Mouse (Mus musculus) heart, embryonic 15.5 days (tissue): ENCODE data around the gene Msi2. TPM values are rescaled to one million over a fixed set of nuclear protein-coding genes. Genes with fewer than 3 reads are reported as not detected.

Source experiments
- ATAC-seq: fragments of 200-750 bp; cut with Nextera tagmentation; replicated peaks from 2 replicates; pipeline ENCODE4 v1.8.0; 2017; ENCODE audit warnings: low read depth, moderate TSS enrichment; ENCODE audit not compliant: insufficient number of reproducible peaks, insufficient read depth, low FRiP score
- H3K27ac ChIP-seq: fragments of 300-500 bp; sonication (generic); 2 replicates; pipeline ENCODE4 v1.5.1; 2015; ENCODE audit warnings: mild to moderate bottlenecking, inconsistent platforms
- H3K27me3 ChIP-seq: fragments of 300-500 bp; sonication (generic); 2 replicates; pipeline ENCODE4 v1.6.1; 2015; ENCODE audit warnings: inconsistent platforms
- H3K36me3 ChIP-seq: fragments of 300-500 bp; sonication (generic); 2 replicates; pipeline ENCODE4 v1.6.1; 2015; ENCODE audit warnings: mild to moderate bottlenecking, inconsistent platforms
- H3K4me1 ChIP-seq: fragments of 300-500 bp; sonication (generic); replicated peaks from 2 replicates; pipeline ENCODE4 v1.6.1; 2015; ENCODE audit warnings: inconsistent platforms
- H3K4me2 ChIP-seq: fragments of 300-500 bp; sonication (generic); 2 replicates; pipeline ENCODE4 v1.6.1; 2015; ENCODE audit warnings: inconsistent platforms, mild to moderate bottlenecking, moderate library complexity
- H3K4me3 ChIP-seq: fragments of 300-500 bp; sonication (generic); 2 replicates; pipeline ENCODE4 v1.5.1; 2015; ENCODE audit warnings: mild to moderate bottlenecking, inconsistent platforms
- H3K9ac ChIP-seq: fragments of 300-500 bp; sonication (generic); 2 replicates; pipeline ENCODE4 v1.6.1; 2015; ENCODE audit warnings: mild to moderate bottlenecking, inconsistent platforms
- H3K9me3 ChIP-seq: fragments of 300-500 bp; sonication (generic); replicated peaks from 2 replicates; pipeline ENCODE4 v1.6.1; 2016; ENCODE audit warnings: inconsistent platforms
- WGBS: fragments of 180-500 bp; shearing (Covaris S2); methylation state at CpG from one replicate; pipeline ENCODE4 v1.1.7; 2015; ENCODE audit warnings: mixed read lengths; 5-methylcytosine and 5-hydroxymethylcytosine counted together
- polyA plus RNA-seq: library from polyadenylated mRNA; unstranded; fragments of >200 nt; fragmentation: Nextera tagmentation; extraction: Ambion mirVana; gene quantifications from 2 replicates; pipeline ENCODE4 v1.2.1, GENCODE M21; 2015

Msi2 gene
- polyA plus RNA-seq, 1 experiment from 2014 or later: 19.6 TPM

DNA sequence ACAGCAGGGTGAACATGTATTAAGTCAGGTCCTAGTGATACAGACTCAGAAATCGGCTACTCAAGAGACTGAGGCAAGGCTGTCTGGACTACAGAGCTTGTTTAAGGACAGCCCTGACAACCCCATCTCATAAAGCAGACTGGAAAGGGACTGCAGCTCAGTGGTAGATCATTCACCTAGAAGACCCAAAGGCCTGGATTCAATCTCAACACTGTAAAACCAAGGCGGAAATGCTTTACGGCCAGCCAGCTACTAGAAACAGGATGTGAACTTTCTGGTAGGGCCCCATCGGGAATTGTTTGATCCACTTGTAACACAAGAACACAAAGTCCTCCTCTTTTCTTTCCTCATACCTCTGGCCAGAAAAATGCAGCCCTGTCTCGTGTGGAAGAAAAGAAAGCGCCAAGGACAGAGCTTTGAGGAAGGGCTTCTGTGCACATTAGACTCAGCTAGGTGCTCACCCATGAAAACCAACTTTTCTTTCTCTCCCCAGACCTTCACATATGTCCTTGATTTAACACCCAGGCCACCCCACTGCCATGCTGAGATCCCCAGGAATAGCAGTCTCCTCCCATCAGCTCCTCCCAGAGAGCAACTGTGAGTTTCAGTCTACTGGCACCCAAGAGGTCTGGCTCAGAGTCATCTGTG, 162.3 kb downstream of the Msi2 start:
- no peak for ATAC-seq
- Histone ChIP-seq H3K36me3 (no peaks in the 10 kb centered on the region), H3K4me2 (peak overlapping the region; percentile 23; the same call in 1 of the 2 replicates), H3K9ac (peak overlapping the region; percentile 23; the same call in 1 of the 2 replicates), H3K9me3 (no peaks in the 10 kb centered on the region), H3K27me3 (no peaks in the 10 kb centered on the region), H3K4me3 (no peak overlapping the region), H3K4me1 (peaks cover 96% of the 10 kb centered on the region), H3K27ac (peak overlapping the region; percentile 92)
- WGBS: 20% methylated on average over 6 of the region's 6 CpGs

DNA sequence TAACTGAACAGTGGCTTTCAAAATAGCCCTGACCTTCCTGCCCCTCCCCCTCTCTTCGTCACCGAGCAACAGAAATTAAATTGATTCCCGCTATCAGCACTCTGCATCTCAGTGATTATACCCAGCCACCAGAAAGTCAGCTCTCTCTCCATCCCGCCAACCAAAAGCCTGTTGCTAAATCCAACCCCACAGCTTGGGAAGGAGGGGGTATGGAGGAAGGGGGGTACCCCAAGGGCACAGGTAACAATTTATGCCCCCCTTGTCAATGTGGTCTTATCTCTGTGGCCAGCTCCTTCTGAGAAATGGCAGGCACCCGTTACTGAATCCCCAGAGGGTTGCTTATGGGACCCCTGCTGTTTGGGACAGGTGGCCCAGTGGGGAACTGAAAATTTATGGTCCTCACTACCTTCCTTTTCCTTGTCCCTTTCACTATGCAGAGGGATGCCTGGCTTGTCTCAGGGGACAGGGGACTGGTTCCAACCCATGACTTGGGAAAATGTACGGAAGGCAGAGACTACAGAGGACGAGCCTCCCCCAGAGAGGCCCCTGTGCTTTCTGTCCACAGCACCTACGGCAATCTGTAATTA, 163.0 kb downstream of the Msi2 start:
- 35% methylated on average over 8 of the region's 8 CpGs for WGBS
- H3K9ac ChIP-seq: 0 out of 2 replicates have a peak overlapping the region, but pooled peaks have one; percentile 23
- H3K4me2 ChIP-seq: peak overlapping the region; percentile 23; the same call in 1 of the 2 replicates

DNA sequence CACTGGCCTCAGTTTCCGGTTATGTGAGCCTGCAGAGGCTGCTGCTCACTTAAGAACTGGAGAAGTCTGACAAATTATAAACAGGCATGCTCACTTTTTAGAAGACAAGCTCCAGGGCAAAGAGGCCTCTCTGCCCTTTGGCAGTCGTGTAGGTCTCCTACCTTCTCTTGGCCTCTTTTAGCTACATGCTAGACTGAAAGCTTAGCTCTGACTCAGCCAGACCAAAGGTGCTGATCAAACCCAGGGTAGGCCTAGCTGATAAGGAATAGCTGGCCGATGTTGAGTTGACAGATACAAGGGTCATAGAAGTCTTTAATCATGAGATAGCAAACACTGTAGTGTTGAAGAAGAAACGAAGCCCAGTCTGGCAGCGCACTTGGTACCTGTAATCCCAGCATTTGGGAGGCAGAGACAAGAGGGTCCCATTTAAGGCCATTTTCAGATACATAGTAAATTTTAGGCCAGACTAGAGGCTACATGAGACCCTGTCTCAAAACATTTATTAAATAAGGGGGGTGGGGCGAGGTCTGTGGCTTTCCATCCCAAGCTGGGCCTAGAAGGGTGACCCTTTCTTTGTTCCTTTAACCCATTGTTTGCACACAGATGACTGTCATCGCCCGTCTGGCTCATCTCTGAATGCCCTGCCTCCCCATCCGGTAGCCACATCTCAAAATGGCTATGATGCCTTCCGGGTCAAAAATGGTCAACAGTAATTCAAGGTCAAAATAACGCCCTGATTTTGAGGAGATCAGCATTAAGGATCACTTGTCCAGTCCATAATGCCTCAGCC, 164.6 kb downstream of the Msi2 start:
- Histone ChIP-seq H3K27ac (peak overlapping the region; percentile 72), H3K4me3 (no peak overlapping the region), H3K4me2 (no peak overlapping the region), H3K9me3 (no peaks in the 10 kb centered on the region), H3K4me1 (peaks cover 97% of the 10 kb centered on the region), H3K27me3 (no peaks in the 10 kb centered on the region), H3K36me3 (no peaks in the 10 kb centered on the region), H3K9ac (0 out of 2 replicates have a peak overlapping the region, but pooled peaks have one; percentile 24)
- no peak for ATAC-seq
- WGBS: 52% methylated on average over 11 of the region's 11 CpGs

More for the DNA sequence above, 163.0 kb downstream of the Msi2 start:
- H3K4me3 ChIP-seq: no peak overlapping the region
- peaks cover 96% of the 10 kb centered on the region for H3K4me1 ChIP-seq
- peak overlapping the region; percentile 92 for H3K27ac ChIP-seq
- no peaks in the 10 kb centered on the region for H3K36me3 ChIP-seq
- no peaks in the 10 kb centered on the region for H3K27me3 ChIP-seq
- ATAC-seq: no peak; the same call in 1 of the 2 replicates
- H3K9me3 ChIP-seq: no peaks in the 10 kb centered on the region

DNA sequence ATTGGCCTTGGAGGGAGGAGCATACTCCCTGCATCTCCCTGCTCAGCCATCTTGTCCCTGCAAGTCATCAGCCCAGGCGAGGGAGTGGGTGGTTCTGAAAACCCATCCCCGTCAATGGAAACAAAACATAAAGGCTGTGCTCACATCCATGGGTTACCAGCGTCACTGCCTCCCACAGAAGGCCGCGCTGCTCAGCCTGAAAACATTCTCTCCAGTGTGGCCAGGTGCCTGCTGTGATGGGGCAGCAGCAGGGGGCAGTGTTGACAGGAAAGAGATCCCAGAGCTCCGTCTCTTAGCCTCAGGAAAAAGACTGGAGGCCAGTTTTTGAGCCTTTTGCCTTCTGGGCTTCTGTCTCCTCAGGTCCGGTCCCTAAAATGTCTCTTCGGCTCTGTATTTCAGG, 165.3 kb downstream of the Msi2 start:
- no peak for ATAC-seq
- H3K4me2 ChIP-seq: no peak overlapping the region
- WGBS: 33% methylated on average over 8 of the region's 8 CpGs
- H3K36me3 ChIP-seq: no peaks in the 10 kb centered on the region
- H3K9me3 ChIP-seq: no peaks in the 10 kb centered on the region
- H3K27ac ChIP-seq: peak overlapping the region; percentile 72
- H3K27me3 ChIP-seq: no peaks in the 10 kb centered on the region
- peaks cover 97% of the 10 kb centered on the region for H3K4me1 ChIP-seq
- H3K4me3 ChIP-seq: no peak overlapping the region
- no peak overlapping the region for H3K9ac ChIP-seq

DNA sequence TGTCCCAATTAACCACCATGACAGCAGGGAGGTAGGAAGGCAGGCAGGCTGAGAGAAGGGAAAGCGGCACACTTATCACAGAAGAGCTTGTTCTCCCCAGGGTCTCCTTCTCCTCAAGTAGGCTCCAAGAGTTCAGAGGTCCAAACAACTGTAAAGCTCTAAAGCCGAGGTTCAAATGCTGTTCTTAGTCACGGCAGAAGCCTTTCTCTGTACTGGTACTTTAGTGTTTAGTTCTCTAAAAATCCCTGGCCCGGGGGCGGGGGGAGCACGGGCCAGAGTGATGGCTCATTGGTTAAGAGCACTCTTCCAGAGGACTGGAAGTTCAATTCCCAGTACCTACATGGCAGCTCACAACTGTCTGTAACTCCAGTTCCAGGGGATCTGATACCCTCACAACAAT, 165.9 kb downstream of the Msi2 start:
- no peak overlapping the region for H3K4me2 ChIP-seq
- peak overlapping the region; percentile 72; the same call in 1 of the 2 replicates for H3K27ac ChIP-seq
- ATAC-seq: no peak
- 65% methylated on average over 6 of the region's 6 CpGs for WGBS
- H3K9ac ChIP-seq: no peak overlapping the region
- H3K4me1 ChIP-seq: peaks cover 97% of the 10 kb centered on the region
- no peak overlapping the region for H3K4me3 ChIP-seq
- no peaks in the 10 kb centered on the region for H3K36me3 ChIP-seq
- no peaks in the 10 kb centered on the region for H3K9me3 ChIP-seq
- no peaks in the 10 kb centered on the region for H3K27me3 ChIP-seq

DNA sequence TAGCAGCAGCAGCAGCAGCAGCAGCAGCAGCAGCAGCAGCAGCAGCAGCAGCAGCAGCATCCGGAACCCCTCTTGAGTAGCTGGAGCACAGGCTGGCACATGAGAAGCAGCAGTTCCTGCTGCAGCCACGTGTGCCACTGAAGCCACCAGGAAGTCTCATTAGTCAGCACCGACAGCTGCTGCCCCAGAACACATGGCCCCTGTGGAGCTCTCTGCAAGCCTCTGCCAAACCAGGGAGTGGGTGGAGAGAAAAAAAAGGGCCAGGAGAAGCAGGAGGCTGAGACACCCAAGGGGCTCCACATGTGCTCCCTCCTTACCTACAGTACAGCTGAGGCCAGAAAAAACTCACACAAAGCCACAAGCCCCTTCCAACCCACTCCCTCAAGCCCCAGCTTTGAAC, 167.3 kb downstream of the Msi2 start:
- WGBS: 3% methylated on average over 3 of the region's 3 CpGs
- no peaks in the 10 kb centered on the region for H3K9me3 ChIP-seq
- H3K4me3 ChIP-seq: no peak overlapping the region
- peak; percentile 30; the same call in 1 of the 2 replicates for ATAC-seq
- no peak overlapping the region for H3K4me2 ChIP-seq
- peak overlapping the region; percentile 30; the same call in 1 of the 2 replicates for H3K9ac ChIP-seq
- no peaks in the 10 kb centered on the region for H3K36me3 ChIP-seq
- peaks cover 92% of the 10 kb centered on the region for H3K4me1 ChIP-seq
- H3K27me3 ChIP-seq: no peaks in the 10 kb centered on the region
- peak overlapping the region; percentile 60 for H3K27ac ChIP-seq

DNA sequence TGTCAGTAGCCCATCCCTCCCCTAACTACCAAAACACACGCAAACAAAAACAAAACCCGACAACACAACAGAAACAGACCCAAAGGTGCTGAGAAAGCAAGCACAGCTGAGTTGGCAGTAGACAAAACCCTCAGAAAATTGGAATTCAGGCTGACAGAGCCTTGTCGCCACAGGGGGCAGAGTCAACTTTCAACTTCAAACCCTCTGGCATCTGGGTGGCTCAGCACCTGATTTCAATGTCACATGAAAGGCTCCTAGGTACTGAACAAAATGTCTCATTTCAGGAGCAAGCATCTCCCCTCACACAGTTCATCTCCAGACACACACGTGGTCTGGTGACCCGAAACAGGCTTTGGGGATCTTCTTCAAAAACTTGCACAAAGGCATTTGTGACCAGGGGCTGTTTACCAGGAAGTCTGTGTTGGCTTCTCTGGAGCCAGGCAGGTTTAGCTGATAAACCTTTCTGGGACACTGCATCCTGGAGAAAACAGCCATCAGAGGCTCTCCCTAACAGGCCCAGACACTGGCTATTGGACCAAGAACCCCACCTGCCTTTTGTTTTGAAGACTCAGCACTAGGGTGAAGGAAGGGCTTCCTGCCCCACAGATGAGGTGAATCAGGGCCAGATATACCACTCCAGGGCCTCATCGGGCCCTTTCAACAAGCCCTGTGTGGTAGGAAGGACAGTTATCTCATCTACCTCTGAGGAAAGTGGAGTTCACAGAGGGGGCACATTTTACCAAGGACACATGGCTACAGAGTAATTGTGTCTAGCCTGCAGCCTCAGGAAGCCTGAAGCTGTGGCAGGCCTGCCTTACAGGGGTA, 168.0 kb downstream of the Msi2 start:
- no peak overlapping the region for H3K4me2 ChIP-seq
- H3K27ac ChIP-seq: peak overlapping the region; percentile 60
- no peaks in the 10 kb centered on the region for H3K27me3 ChIP-seq
- H3K36me3 ChIP-seq: no peaks in the 10 kb centered on the region
- ATAC-seq: no peak
- H3K4me3 ChIP-seq: no peak overlapping the region
- WGBS: 47% methylated on average over 6 of the region's 6 CpGs
- no peak overlapping the region for H3K9ac ChIP-seq
- H3K9me3 ChIP-seq: no peaks in the 10 kb centered on the region
- peaks cover 87% of the 10 kb centered on the region for H3K4me1 ChIP-seq

DNA sequence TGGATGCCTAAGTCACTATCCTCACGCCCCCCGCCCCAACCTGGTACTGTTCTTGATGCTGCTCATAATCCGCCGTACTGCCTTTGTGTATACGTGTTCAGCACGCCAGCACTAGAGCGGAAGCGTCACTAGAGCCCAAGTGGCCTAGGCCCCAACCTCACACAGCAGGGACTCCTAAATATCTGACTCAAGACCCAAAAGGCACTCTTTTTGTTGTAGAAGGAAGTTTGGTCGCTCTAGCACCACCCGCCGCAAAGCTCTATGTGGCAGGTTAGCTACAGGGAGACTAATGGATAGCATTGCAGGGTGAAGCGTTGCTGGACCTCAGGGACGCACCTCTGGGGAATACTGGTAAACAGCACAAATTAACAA, 168.8 kb downstream of the Msi2 start:
- peaks cover 79% of the 10 kb centered on the region for H3K4me1 ChIP-seq
- no peak overlapping the region for H3K27ac ChIP-seq
- no peaks in the 10 kb centered on the region for H3K9me3 ChIP-seq
- no peak for ATAC-seq
- H3K9ac ChIP-seq: no peak overlapping the region
- no peak overlapping the region for H3K4me3 ChIP-seq
- no peaks in the 10 kb centered on the region for H3K27me3 ChIP-seq
- H3K4me2 ChIP-seq: no peak overlapping the region
- 89% methylated on average over 13 of the region's 13 CpGs for WGBS
- no peaks in the 10 kb centered on the region for H3K36me3 ChIP-seq

DNA sequence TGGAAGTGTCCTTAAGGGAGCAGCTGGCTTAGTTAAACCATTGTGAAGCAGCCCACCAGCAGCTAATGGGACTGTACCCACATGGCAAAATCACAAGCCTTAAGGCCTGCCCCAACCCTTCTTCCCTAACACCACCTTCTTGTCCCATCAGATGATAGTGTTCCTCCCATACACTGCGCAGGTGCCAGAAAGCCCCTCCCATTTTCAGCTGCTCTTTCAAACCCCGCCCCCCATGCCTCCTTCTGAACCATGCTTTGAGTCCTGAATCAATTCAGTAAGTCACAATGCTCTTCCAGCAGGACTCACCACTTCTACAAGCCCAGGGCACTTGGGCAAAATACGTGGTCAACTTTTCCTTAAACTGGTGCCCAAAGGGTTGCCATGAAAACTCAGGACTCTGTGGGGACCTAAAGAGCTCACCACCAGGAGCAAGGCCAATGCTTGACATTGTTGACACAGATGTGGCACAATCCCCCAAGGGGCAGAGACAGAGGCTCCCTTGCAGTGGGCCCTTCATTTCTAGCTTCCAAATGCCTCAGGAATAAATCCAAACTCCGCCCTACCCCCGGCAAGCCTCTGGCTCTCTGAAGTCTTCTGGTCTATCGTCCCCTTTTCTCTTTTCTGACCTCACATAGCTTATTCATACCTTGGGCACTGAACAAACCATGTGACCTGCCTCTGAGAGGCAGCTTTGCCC, 169.3 kb downstream of the Msi2 start:
- no peak overlapping the region for H3K4me2 ChIP-seq
- ATAC-seq: no peak
- no peak overlapping the region for H3K27ac ChIP-seq
- no peaks in the 10 kb centered on the region for H3K36me3 ChIP-seq
- peaks cover 73% of the 10 kb centered on the region for H3K4me1 ChIP-seq
- H3K9ac ChIP-seq: no peak overlapping the region
- no peaks in the 10 kb centered on the region for H3K27me3 ChIP-seq
- WGBS: 67% methylated on average over 6 of the region's 6 CpGs
- H3K4me3 ChIP-seq: no peak overlapping the region
- no peaks in the 10 kb centered on the region for H3K9me3 ChIP-seq

DNA sequence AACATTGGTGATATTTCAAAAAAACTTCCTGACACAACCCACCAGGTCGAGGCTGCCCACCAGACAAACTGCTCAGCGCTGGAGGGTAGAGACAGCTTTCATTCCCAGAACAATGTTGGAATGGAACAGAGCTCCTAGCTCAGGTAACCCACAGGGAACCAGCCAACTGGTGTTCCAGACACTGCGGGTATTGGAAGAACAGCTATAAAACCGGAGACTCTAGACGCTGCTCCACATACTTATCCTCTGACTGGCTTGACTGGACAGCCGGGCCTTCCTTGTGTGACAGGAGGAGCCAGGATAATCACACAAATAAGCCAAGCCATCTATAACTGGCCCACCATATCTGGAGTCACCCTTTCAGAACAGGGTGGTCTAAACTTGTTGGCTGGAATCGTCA, 169.9 kb downstream of the Msi2 start:
- H3K4me1 ChIP-seq: peaks cover 69% of the 10 kb centered on the region
- ATAC-seq: no peak
- H3K36me3 ChIP-seq: no peaks in the 10 kb centered on the region
- no peaks in the 10 kb centered on the region for H3K9me3 ChIP-seq
- H3K27ac ChIP-seq: no peak overlapping the region
- WGBS: 55% methylated on average over 7 of the region's 7 CpGs
- no peak overlapping the region for H3K4me2 ChIP-seq
- no peak overlapping the region for H3K4me3 ChIP-seq
- H3K27me3 ChIP-seq: no peaks in the 10 kb centered on the region
- no peak overlapping the region for H3K9ac ChIP-seq
